Comparison of ENCODE assay signal across 11 mouse cellular contexts in the genomic region with DNA sequence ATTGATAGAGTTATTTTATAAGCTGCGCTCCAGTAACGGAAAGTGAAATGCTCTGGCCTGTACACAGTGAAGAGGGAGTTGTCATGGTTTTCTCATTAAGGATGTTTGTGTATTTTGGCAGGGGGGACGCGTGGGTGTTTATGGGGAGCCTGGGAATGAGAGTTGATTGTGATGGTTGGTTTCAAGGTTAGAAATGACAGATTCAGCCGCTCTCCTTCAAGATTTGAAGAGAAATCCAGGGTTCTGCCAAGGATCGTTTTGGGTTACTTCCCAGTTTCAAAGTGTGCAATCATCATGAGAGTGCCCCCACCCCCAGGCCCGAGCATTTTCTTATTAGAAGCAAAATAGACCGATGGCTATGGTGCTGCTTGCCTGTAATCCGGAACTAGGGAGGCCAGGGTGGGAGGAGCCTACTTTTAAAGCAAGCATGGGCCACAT.
DNase-seq lines count a peak whose midpoint lies in the region; ATAC-seq and TF ChIP-seq lines count a peak whose summit lies in the region.
"Had no signal": no experiment of that assay in that cellular context is flagged by ENCODE, and none has a peak within 500 bp of the region (broad histone marks: within the 10 kb centered on the region; RNA-seq: fewer than 3 reads in every experiment).

No protein-coding gene starts in this region.

- no peak; the same call in 1 of the 2 replicates for ATAC-seq in kidney, embryonic 15.5 days (replicated peaks; ENCODE audit: low FRiP score)
- no peak for ATAC-seq in forebrain, embryonic 11.5 days (replicated peaks; ENCODE audit: low FRiP score)
- ATAC-seq: liver, embryonic 12.5 days had no signal

- no peaks in the 10 kb centered on the region for H3K9me3 ChIP-seq in kidney, embryonic 15.5 days (replicated peaks)
- H3K9me3 ChIP-seq in forebrain, embryonic 11.5 days (ENCODE audit: control insufficient read depth, low read length), result no peaks in the 10 kb centered on the region
- H3K9me3 ChIP-seq: liver, embryonic 12.5 days; neural tube, embryonic 15.5 days had no signal

- H3K9ac ChIP-seq in kidney, embryonic 15.5 days, result no peak overlapping the region
- no peak overlapping the region for H3K9ac ChIP-seq in forebrain, embryonic 11.5 days (ENCODE audit: low read length)
- H3K9ac ChIP-seq: liver, embryonic 12.5 days; neural tube, embryonic 15.5 days had no signal

- H3K36me3 ChIP-seq in kidney, embryonic 15.5 days, result no peaks in the 10 kb centered on the region
- no peaks in the 10 kb centered on the region for H3K36me3 ChIP-seq in forebrain, embryonic 11.5 days (ENCODE audit: control insufficient read depth, insufficient read depth, low read length)
- H3K36me3 ChIP-seq: G1E; liver, embryonic 12.5 days; neural tube, embryonic 15.5 days had no signal

- DNase-seq in kidney, adult 8-10 months, result no peak
- DNase-seq in heart, postnatal 36 days, result peak; percentile 37 to 48
- peak; percentile 58 for DNase-seq in ovary, postnatal 14 days (ENCODE audit: low spot score)
- DNase-seq in forebrain, embryonic 11.5 days (ENCODE audit: low spot score), result no peak
- DNase-seq in left cerebral cortex, postnatal 25 days (ENCODE audit: low spot score in 2 of 2), result no peak
- no peak for DNase-seq in left cerebral cortex, postnatal 10 days (ENCODE audit: extremely low spot score in 1 of 2, low spot score in 2 of 2)

- H3K4me1 ChIP-seq in kidney, embryonic 15.5 days, result peaks cover 7% of the 10 kb centered on the region
- H3K4me1 ChIP-seq in embryonic fibroblast, embryonic 13.5 days (ENCODE audit: control insufficient read depth, insufficient read depth, low read length), result peaks cover 2% of the 10 kb centered on the region
- H3K4me1 ChIP-seq in forebrain, embryonic 11.5 days (replicated peaks; ENCODE audit: control insufficient read depth, insufficient read depth, low read length), result no peaks in the 10 kb centered on the region
- H3K4me1 ChIP-seq: liver, embryonic 12.5 days had no signal

- no peaks in the 10 kb centered on the region for H3K27me3 ChIP-seq in kidney, embryonic 15.5 days
- no peaks in the 10 kb centered on the region for H3K27me3 ChIP-seq in forebrain, embryonic 11.5 days (ENCODE audit: control insufficient read depth, insufficient read depth, low read length)
- H3K27me3 ChIP-seq: liver, embryonic 12.5 days had no signal

- no peak for TF ChIP-seq POLR2A in embryonic fibroblast, embryonic 13.5 days (IDR thresholded peaks at IDR 0.05; ENCODE audit: low read depth, low read length)

- 0 out of 2 replicates have a peak overlapping the region, but pooled peaks have one; percentile 29 for H3K27ac ChIP-seq in kidney, embryonic 15.5 days
- H3K27ac ChIP-seq in embryonic fibroblast, embryonic 13.5 days (ENCODE audit: insufficient read depth, low read length), result peak overlapping the region; percentile 50; the same call in 1 of the 2 replicates
- no peak overlapping the region for H3K27ac ChIP-seq in forebrain, embryonic 11.5 days (ENCODE audit: low read depth, low read length)
- H3K27ac ChIP-seq: liver, embryonic 12.5 days; neural tube, embryonic 15.5 days had no signal

- no peak for TF ChIP-seq CTCF in embryonic fibroblast, embryonic 13.5 days (IDR thresholded peaks at IDR 0.05; ENCODE audit: borderline replicate concordance, insufficient read depth, low read length)

- no peak overlapping the region for H3K4me2 ChIP-seq in kidney, embryonic 15.5 days
- no peak overlapping the region for H3K4me2 ChIP-seq in forebrain, embryonic 11.5 days (ENCODE audit: low read depth, low read length, severe bottlenecking)
- H3K4me2 ChIP-seq: liver, embryonic 12.5 days; neural tube, embryonic 15.5 days had no signal

- WGBS in kidney, embryonic 15.5 days, result 44% methylated on average over 9 of the region's 9 CpGs
- 88% methylated on average over 9 of the region's 9 CpGs for WGBS in forebrain, embryonic 11.5 days

- intact Hi-C loops in heart, postnatal 36 days (cut with DNase I), result no loop called here
- intact Hi-C loops in left cerebral cortex, postnatal 25 days (cut with DNase I), result no loop called here
- intact Hi-C loops in left cerebral cortex, postnatal 10 days (cut with DNase I), result no loop called here

- H3K4me3 ChIP-seq in kidney, embryonic 15.5 days (replicated peaks), result no peak overlapping the region
- H3K4me3 ChIP-seq in embryonic fibroblast, embryonic 13.5 days (ENCODE audit: insufficient read depth, low read length), result no peak overlapping the region
- no peak overlapping the region for H3K4me3 ChIP-seq in forebrain, embryonic 11.5 days (ENCODE audit: low read depth, low read length)
- H3K4me3 ChIP-seq: liver, embryonic 12.5 days; neural tube, embryonic 15.5 days had no signal

Comparison
In these comparisons a context has a peak if more than half of its experiments do, and no peak if none do; other contexts are left out.
1. DNase-seq: peak in heart, postnatal 36 days (2 of 2) and ovary, postnatal 14 days (single experiment); none in kidney, adult 8-10 months (0 of 2), forebrain, embryonic 11.5 days (single experiment), left cerebral cortex, postnatal 25 days (0 of 2) and left cerebral cortex, postnatal 10 days (0 of 2).